Mouse (Mus musculus) liver, embryonic 13.5 days (tissue): ENCODE data around the gene Dus1l. TPM values are rescaled to one million over a fixed set of nuclear protein-coding genes. Genes with fewer than 3 reads are reported as not detected.
A peak's percentile ranks its signal among the peaks of the same experiment; 100 is the strongest.

Source experiments
- ATAC-seq: fragments of 200-750 bp; cut with Nextera tagmentation; 2 replicates; pipeline ENCODE4 v1.8.0; 2017; ENCODE audit warnings: low read depth, mild to moderate bottlenecking, moderate number of reproducible peaks, moderate library complexity
- DNase-seq: peaks from one replicate; pipeline ENCODE4 v3.0.0; 2022
- H3K27ac ChIP-seq: fragments of 300-500 bp; sonication (generic); 2 replicates; pipeline ENCODE4 v1.5.1; 2015; ENCODE audit warnings: moderate library complexity, mild to moderate bottlenecking, inconsistent platforms
- H3K27me3 ChIP-seq: fragments of 300-500 bp; sonication (generic); 2 replicates; pipeline ENCODE4 v1.6.1; 2015; ENCODE audit warnings: mild to moderate bottlenecking, inconsistent platforms
- H3K36me3 ChIP-seq: fragments of 300-500 bp; sonication (generic); 2 replicates; pipeline ENCODE4 v1.6.1; 2015; ENCODE audit warnings: mild to moderate bottlenecking, inconsistent platforms
- H3K4me1 ChIP-seq: fragments of 300-500 bp; sonication (generic); replicated peaks from 2 replicates; pipeline ENCODE4 v1.6.1; 2015; ENCODE audit warnings: inconsistent platforms
- H3K4me2 ChIP-seq: fragments of 300-500 bp; sonication (generic); 2 replicates; pipeline ENCODE4 v1.6.1; 2015; ENCODE audit warnings: inconsistent platforms, mild to moderate bottlenecking, moderate library complexity
- H3K4me3 ChIP-seq: fragments of 300-500 bp; sonication (generic); replicated peaks from 2 replicates; pipeline ENCODE4 v1.5.1; 2015; ENCODE audit warnings: mild to moderate bottlenecking, inconsistent platforms
- H3K9ac ChIP-seq: fragments of 300-500 bp; sonication (generic); 2 replicates; pipeline ENCODE4 v1.6.1; 2015; ENCODE audit warnings: mild to moderate bottlenecking, inconsistent platforms
- H3K9me3 ChIP-seq: fragments of 300-500 bp; sonication (generic); replicated peaks from 2 replicates; pipeline ENCODE4 v1.6.1; 2016; ENCODE audit warnings: inconsistent platforms
- WGBS: fragments of 180-500 bp; shearing (Covaris S2); methylation state at CpG from one replicate; pipeline ENCODE4 v1.1.7; 2015; ENCODE audit not compliant: insufficient replicate concordance; 5-methylcytosine and 5-hydroxymethylcytosine counted together
- polyA plus RNA-seq: library from polyadenylated mRNA; unstranded; fragments of >200 nt; fragmentation: Nextera tagmentation; extraction: Ambion mirVana; gene quantifications from 2 replicates; pipeline ENCODE4 v1.2.1, GENCODE M21; 2015

The Dus1l gene
- polyA plus RNA-seq, 1 experiment from 2014 or later = 86.2 TPM

DNA sequence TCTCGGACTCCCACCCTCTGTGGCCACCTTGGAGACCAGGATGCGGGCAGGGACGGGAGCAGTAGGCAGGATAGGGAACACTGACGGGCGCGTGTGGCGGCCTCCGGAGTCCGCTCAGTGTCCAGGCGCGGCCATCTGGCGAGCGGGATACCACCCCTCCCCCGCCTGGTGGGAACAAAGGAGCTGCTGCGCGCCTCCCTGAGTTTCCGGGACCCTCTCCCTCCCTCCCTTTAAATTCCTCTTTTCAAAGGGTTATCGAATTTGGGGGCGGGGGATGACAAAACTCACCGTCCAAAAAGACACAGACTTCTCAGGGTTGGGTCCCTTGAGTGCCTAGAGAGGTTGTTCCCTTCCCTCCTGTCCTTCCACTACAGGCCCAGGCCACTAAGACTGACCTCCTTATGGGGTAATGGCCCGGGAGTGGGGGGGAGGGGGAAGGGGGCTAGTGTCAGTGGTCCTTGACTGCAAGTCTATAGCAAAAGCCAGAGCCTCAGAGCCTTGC is 28.6 kb upstream of the Dus1l start:
- ATAC-seq (no peak), DNase-seq (no peak)
- Histone ChIP-seq H3K4me1 (peaks cover 54% of the 10 kb centered on the region), H3K27me3 (no peaks in the 10 kb centered on the region), H3K4me3 (peak overlapping the region; percentile 75), H3K9ac (peak overlapping the region; percentile 86), H3K27ac (peak overlapping the region; percentile 77), H3K4me2 (peak overlapping the region; percentile 98), H3K36me3 (peaks cover 28% of the 10 kb centered on the region), H3K9me3 (no peaks in the 10 kb centered on the region)
- 1% methylated on average over 21 of the region's 21 CpGs for WGBS

DNA sequence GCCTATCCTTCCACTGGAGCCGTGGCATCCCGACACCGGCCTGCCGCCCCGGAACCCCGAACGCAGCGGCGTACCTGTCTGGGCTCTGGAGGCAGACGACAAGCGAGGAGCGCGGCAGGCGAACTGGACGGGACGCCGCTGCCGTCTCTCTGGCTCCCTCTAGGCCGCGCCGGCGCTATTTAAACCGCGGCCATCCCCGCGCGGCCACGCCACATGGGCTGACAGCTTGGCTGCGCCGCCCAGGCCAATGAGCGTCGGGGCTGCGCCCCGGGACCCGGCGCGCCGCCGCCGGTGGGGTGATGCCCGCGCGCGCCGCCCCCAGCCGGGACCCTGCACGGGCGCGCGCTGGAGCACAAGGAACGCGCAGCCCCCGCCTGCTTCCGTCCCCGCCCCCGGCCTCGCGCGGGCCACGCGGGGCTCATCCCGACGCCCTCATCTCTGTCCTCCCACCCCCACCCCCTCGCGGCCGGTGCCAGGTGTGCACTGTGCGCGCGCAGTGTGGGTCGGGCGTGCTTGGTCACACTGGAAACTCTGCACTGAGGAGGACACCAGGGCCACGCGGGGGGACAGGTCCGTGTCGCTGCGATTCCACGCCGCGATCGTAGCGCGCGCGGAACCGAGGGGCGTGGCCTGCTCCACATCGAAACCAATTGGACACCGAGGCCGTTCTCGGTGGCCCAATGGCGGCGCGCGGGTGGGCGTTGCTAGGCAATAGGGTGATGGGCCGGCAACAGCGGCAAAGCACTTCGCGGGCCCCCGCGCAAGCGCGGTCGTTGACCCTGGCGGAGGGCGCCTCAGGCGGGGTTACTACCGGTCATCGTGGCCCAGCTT is 28.0 kb upstream of the Dus1l start, which contains the start of gene Fasn:
TSS of gene Fasn (minus strand) at position 592 of the 831 bp plus-strand sequence.
- WGBS = under 1% methylated on average over 88 of the region's 109 CpGs
- DNase-seq (peak; percentile 92), ATAC-seq (peak; percentile 84)
- Histone ChIP-seq H3K4me1 (peaks cover 54% of the 10 kb centered on the region), H3K4me2 (peak within 1 kb of the TSS; percentile 98), H3K9ac (peak within 1 kb of the TSS; percentile 86), H3K9me3 (no peaks in the 10 kb centered on the region), H3K4me3 (peak within 1 kb of the TSS; percentile 75), H3K36me3 (peaks cover 35% of the 10 kb centered on the region), H3K27me3 (no peaks in the 10 kb centered on the region), H3K27ac (peak within 1 kb of the TSS; percentile 89)

DNA sequence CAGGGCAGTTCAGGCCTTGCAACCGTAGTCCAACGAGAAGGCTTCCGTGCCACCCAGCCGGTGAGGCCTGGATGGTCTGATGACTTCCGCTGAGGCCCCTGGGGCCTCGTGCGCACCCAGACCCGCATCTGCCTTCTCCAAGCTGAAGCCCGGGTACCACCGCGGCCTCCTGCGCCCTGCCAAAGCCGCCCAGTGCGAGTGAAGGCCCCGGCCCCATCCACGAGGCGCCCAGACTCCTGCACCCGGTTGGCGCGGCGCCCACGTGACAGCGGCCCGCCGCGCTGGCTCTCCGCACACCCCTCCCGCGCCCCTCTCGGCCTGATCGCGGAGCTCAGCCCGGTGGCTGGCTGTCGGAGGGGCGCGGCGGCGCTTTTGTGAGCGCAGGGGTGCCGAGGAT is 27.3 kb upstream of the Dus1l start:
- WGBS = under 1% methylated on average over 40 of the region's 40 CpGs
- Histone ChIP-seq H3K4me1 (peaks cover 54% of the 10 kb centered on the region), H3K9me3 (no peaks in the 10 kb centered on the region), H3K4me3 (peak overlapping the region; percentile 75), H3K27ac (peak overlapping the region; percentile 89), H3K36me3 (peaks cover 41% of the 10 kb centered on the region), H3K4me2 (peak overlapping the region; percentile 98), H3K9ac (peak overlapping the region; percentile 86), H3K27me3 (no peaks in the 10 kb centered on the region)
- ATAC-seq = peak; percentile 60
- DNase-seq = no peak

DNA sequence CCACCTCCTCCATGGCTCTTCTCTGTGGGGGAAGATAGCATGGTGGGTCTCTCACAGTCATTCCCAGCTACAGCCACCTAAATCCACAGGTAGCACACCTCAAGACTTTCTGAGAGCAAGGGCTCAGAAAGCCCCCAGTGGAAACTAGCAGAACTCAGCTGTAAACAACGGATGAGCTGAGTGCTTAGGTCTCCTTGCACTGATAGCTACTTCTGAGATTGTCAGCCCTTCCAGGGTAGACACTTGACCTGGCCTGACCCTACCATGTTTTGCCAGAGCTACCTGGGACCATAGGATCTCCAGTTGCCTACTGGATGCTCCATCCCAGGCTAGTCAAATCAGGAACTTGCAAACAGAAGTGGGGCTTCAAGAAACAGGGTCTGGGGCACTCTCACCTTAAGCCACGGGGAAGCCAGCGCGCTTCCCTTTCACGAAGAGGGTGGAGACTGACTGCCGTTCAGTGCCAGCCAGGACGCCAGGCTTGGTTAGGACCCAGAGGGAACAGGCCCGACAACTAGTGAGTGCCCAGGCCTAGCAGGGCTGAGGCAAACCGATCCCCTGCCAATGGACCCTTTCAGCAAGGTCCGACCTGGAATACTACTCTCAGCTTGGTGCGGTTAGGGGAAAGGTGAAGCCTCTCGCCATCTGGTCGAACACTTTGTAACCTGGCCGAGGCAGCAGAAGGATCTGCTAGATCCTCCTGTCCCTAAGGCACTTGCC is 26.8 kb upstream of the Dus1l start:
- Histone ChIP-seq H3K4me2 (peak overlapping the region; percentile 98), H3K9me3 (no peaks in the 10 kb centered on the region), H3K9ac (peak overlapping the region; percentile 86), H3K4me3 (peak overlapping the region; percentile 75), H3K27me3 (no peaks in the 10 kb centered on the region), H3K27ac (peak overlapping the region; percentile 89), H3K4me1 (peaks cover 54% of the 10 kb centered on the region), H3K36me3 (peaks cover 47% of the 10 kb centered on the region)
- ATAC-seq (no peak), DNase-seq (no peak)
- under 1% methylated on average over 14 of the region's 14 CpGs for WGBS

DNA sequence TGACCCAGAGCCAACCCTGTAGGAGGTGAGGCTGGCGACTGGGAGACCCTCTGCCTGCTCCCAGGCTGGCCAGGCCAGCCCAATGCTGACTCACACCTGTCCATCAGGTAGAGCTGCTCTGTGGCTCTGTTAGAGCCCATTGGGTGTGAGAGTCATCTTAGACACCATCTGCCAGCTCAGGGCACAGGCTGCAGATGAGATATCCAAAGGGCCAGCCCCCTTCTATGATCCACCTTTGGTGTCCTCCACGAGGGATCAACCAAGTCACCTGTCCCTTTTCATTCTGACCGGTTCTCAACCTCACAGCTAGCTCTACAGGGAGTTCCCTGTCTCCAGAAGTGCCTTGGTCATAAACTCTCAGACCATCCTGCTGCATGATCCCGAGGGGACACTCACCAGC is 26.1 kb upstream of the Dus1l start:
- peak overlapping the region; percentile 86 for H3K9ac ChIP-seq
- DNase-seq = no peak
- peaks cover 53% of the 10 kb centered on the region for H3K36me3 ChIP-seq
- H3K27ac ChIP-seq = no peak overlapping the region
- H3K4me2 ChIP-seq = peak overlapping the region; percentile 98
- peak overlapping the region; percentile 75 for H3K4me3 ChIP-seq
- no peaks in the 10 kb centered on the region for H3K9me3 ChIP-seq
- H3K27me3 ChIP-seq = no peaks in the 10 kb centered on the region
- WGBS = 40% methylated on average over 4 of the region's 4 CpGs
- ATAC-seq = no peak
- peaks cover 54% of the 10 kb centered on the region for H3K4me1 ChIP-seq

DNA sequence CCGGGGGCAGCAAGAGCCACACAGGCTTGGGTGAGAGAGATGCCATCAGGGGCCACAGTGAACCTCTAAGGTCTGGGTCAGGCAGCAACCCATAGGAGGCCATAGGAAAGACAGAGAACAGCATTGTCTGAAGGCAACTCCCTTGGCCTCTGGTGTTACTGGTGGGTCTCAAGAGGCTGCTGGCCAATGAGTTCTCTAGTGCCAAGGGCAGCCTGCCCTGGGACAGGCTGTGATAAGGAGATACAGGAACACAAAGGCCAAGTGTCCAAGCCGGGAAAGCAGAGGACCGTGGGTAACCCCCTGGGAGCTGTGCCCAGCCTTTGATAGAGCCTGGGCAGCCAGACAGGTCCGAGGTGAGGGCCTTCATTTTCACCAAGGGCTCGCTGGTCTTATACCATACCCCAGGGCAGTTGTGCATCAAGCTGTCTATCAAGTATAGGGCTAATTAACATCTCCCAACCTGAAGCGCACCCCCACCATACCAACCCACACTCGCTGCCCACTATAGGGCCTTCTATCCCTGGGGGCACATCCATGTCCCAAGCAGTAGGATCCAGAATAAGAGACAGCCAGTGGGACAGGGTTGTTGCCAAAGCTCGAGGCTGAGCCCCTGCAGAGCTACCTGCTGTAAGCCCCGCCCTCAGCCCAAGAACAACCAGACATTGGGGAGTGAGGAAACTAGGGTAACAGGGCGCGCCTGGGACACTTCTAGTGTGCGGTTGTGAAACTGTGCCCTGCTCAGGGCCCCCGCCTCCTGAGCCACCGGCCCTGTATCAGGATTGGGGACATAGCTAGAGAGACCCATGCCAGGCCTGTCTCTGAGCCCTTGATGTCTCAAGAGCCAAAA is 25.1 kb upstream of the Dus1l start:
- peak overlapping the region; percentile 75; the same call in 1 of the 2 replicates for H3K4me3 ChIP-seq
- no peak overlapping the region for H3K27ac ChIP-seq
- peaks cover 53% of the 10 kb centered on the region for H3K4me1 ChIP-seq
- H3K4me2 ChIP-seq = peak overlapping the region; percentile 98
- DNase-seq = no peak
- no peak for ATAC-seq
- WGBS = 76% methylated on average over 14 of the region's 14 CpGs
- no peaks in the 10 kb centered on the region for H3K9me3 ChIP-seq
- H3K27me3 ChIP-seq = no peaks in the 10 kb centered on the region
- peaks cover 64% of the 10 kb centered on the region for H3K36me3 ChIP-seq
- H3K9ac ChIP-seq = peak overlapping the region; percentile 86; the same call in 1 of the 2 replicates

DNA sequence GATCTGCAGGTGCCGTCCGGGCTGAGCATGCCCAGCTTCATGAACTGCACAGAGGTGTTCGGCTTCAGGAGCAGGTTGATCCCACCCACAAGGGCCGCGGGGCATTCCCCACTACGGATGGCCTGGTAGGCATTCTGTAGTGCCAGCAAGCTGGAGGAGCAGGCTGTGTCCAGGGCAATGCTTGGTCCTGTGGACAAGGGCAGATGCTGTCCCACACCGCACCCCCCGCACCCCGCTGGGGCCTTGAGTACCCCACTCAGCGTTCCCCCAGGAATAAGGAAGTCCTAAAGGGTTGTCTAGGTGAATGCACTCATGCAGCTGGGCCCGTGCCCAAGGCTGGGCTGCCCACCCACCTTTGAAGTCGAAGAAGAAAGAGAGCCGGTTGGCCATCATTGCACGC is 24.3 kb upstream of the Dus1l start:
- H3K27ac ChIP-seq = no peak overlapping the region
- no peaks in the 10 kb centered on the region for H3K9me3 ChIP-seq
- peaks cover 71% of the 10 kb centered on the region for H3K36me3 ChIP-seq
- H3K27me3 ChIP-seq = no peaks in the 10 kb centered on the region
- no peak overlapping the region for H3K4me3 ChIP-seq
- H3K4me2 ChIP-seq = no peak overlapping the region
- no peak overlapping the region for H3K9ac ChIP-seq
- no peak for DNase-seq
- H3K4me1 ChIP-seq = peaks cover 47% of the 10 kb centered on the region
- WGBS = 87% methylated on average over 14 of the region's 14 CpGs
- no peak for ATAC-seq

DNA sequence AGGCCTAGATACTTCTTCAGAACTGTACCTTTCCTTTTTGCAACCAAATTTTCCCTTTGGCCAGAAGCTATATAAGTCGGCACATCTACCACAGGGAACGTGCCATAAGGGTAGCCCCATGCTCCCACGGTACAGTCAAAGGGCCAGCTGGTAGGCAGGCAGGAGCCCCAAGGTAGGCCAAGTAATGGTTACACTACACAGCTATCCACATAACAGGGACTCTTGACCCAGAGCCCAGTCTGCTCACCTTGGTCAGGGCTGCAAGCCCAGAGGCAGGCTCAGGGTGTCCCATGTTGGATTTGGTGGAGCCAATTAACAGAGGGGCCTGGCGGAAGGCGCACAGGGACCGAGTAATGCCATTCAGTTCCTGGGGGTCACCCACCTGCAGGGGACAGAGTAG is 23.4 kb upstream of the Dus1l start:
- DNase-seq = no peak
- no peak for ATAC-seq

DNA sequence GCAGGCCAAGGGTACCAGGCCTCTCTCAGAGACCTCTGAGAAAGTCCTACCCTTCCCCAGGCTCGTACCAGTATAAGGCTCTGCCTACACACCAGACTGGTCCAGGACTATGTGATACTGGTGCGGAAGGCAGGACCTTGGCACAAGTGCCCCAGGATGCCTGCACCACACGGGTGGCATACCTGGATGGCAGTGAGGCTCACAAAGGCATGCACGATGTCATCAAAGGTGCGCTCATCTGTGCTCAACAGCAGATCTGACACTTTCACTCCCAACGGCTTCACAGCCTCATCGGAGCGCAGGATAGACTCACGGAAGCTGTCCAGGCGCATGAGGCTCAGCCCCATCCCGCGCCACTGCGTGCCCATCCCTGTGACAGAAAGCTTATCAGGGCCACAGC is 22.0 kb upstream of the Dus1l start:
- no peak for ATAC-seq
- peaks cover 94% of the 10 kb centered on the region for H3K36me3 ChIP-seq
- no peaks in the 10 kb centered on the region for H3K27me3 ChIP-seq
- H3K4me1 ChIP-seq = peaks cover 28% of the 10 kb centered on the region
- no peak for DNase-seq
- H3K4me3 ChIP-seq = no peak overlapping the region
- H3K4me2 ChIP-seq = no peak overlapping the region
- no peaks in the 10 kb centered on the region for H3K9me3 ChIP-seq
- no peak overlapping the region for H3K9ac ChIP-seq
- 94% methylated on average over 13 of the region's 13 CpGs for WGBS
- no peak overlapping the region for H3K27ac ChIP-seq

More for the DNA sequence above, 23.4 kb upstream of the Dus1l start:
- Histone ChIP-seq H3K27ac (no peak overlapping the region), H3K4me3 (no peak overlapping the region), H3K4me1 (peaks cover 37% of the 10 kb centered on the region), H3K9ac (no peak overlapping the region), H3K36me3 (peaks cover 81% of the 10 kb centered on the region), H3K9me3 (no peaks in the 10 kb centered on the region), H3K27me3 (no peaks in the 10 kb centered on the region), H3K4me2 (no peak overlapping the region)
- 82% methylated on average over 6 of the region's 6 CpGs for WGBS

DNA sequence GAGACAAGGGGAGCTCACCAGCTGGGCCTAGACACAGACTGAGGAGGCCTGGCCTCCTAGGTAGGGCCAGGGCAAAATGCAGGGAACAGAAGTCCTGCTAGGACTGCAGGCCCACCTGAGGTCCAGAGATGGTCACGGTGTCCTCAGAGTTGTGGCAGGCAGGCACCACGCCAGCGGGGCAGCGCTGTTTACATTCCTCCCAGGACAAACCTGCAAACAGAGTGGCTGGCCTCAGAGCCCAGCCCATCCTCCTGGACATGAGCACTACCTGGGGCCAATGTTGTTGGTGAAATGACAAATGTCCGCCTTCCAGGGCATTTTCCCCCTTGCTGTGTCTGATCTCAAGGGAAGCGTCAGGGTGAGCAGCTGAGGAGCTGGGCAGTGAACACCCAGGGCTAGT is 21.2 kb upstream of the Dus1l start:
- no peak for DNase-seq
- no peak overlapping the region for H3K4me3 ChIP-seq

DNA sequence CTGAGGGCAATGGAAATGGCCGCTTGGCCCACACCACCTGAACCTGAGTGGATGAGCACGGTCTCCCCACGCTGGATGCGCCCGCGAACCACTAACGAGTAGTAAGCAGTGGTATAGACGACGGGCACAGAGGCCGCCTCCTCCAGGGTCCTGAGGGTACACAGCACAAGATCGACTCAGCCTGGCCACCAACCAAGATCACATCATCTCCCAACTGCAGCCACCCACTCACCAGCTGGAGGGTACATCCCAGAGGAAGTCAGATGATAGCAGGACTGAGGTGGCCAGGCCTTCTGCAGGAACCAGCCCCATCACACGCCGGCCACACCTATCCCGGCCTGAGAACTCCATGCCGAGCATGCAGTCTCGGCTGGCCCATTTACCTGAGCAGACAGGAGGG is 15.9 kb upstream of the Dus1l start:
- Histone ChIP-seq H3K36me3 (peaks cover 100% of the 10 kb centered on the region), H3K27ac (no peak overlapping the region), H3K9me3 (no peaks in the 10 kb centered on the region), H3K4me1 (no peaks in the 10 kb centered on the region), H3K27me3 (no peaks in the 10 kb centered on the region), H3K4me3 (no peak overlapping the region), H3K4me2 (no peak overlapping the region), H3K9ac (no peak overlapping the region)
- no peak for ATAC-seq
- 85% methylated on average over 16 of the region's 16 CpGs for WGBS
- no peak for DNase-seq

More for the DNA sequence above, 21.2 kb upstream of the Dus1l start:
- H3K4me1 ChIP-seq = peaks cover 19% of the 10 kb centered on the region
- peaks cover 100% of the 10 kb centered on the region for H3K36me3 ChIP-seq
- no peak for ATAC-seq
- no peak overlapping the region for H3K4me2 ChIP-seq
- no peak overlapping the region for H3K9ac ChIP-seq
- H3K27ac ChIP-seq = no peak overlapping the region
- H3K27me3 ChIP-seq = no peaks in the 10 kb centered on the region
- no peaks in the 10 kb centered on the region for H3K9me3 ChIP-seq
- 79% methylated on average over 6 of the region's 6 CpGs for WGBS
